Mouse (Mus musculus) MEL (cell line): Measurements from ENCODE around the gene Lactbl1.
A peak's percentile ranks its signal among the peaks of the same experiment; 100 is the strongest.

Experiments used
- CHD2 ChIP-seq: IDR thresholded peaks from 2 replicates; pipeline ENCODE4 v1.6.1; 2011; ENCODE audit warnings: low read length, improper control_type of control experiment
- CTCF ChIP-seq, 3 experiments: IDR thresholded peaks in 2 of 3; conservative IDR thresholded peaks in 1 of 3; 2 replicates each; pipeline ENCODE4 v1.5.1; 2011 to 2012; ENCODE audit warnings: low read length in 3 of 3, low read depth in 2 of 3, mild to moderate bottlenecking in 2 of 3, improper control_type of control experiment in 1 of 3, inconsistent platforms in 1 of 3, mixed read lengths in 1 of 3, moderate library complexity in 1 of 3; ENCODE audit not compliant: control insufficient read depth in 1 of 3, insufficient read depth in 1 of 3, poor library complexity in 1 of 3, severe bottlenecking in 1 of 3
- E2F4 ChIP-seq: IDR thresholded peaks from 2 replicates; pipeline ENCODE4 v1.6.1; 2011; ENCODE audit warnings: low read depth, low read length, improper control_type of control experiment, borderline replicate concordance
- GATA1 ChIP-seq: IDR thresholded peaks from 2 replicates; pipeline ENCODE4 v1.6.1; 2011; ENCODE audit warnings: low read depth, low read length, improper control_type of control experiment
- HCFC1 ChIP-seq: IDR thresholded peaks from 2 replicates; pipeline ENCODE4 v1.6.1; 2012; ENCODE audit warnings: low read depth, mild to moderate bottlenecking, inconsistent platforms, low read length, improper control_type of control experiment, moderate library complexity
- KAT2A ChIP-seq: conservative IDR thresholded peaks from 2 replicates; pipeline ENCODE4 v1.6.1; 2012; ENCODE audit warnings: low read depth, low read length, improper control_type of control experiment, inconsistent platforms
- MAFK ChIP-seq: IDR thresholded peaks from 2 replicates; pipeline ENCODE4 v1.6.1; 2011; ENCODE audit warnings: low read depth, mild to moderate bottlenecking, low read length, improper control_type of control experiment, borderline replicate concordance
- MAX ChIP-seq: IDR thresholded peaks from 2 replicates; pipeline ENCODE4 v1.6.1; 2011; ENCODE audit warnings: low read length, improper control_type of control experiment
- MEF2A ChIP-seq: IDR thresholded peaks from 2 replicates; pipeline ENCODE4 v1.6.1; 2014; ENCODE audit warnings: low read depth, mild to moderate bottlenecking, inconsistent platforms, low read length, improper control_type of control experiment; ENCODE audit not compliant: poor library complexity, insufficient replicate concordance, severe bottlenecking; ENCODE audit errors: extremely low read depth
- POLR2A ChIP-seq, 2 experiments: IDR thresholded peaks; 2 replicates each; pipeline ENCODE4 v1.6.1; 2011 to 2012; ENCODE audit warnings: low read length in 2 of 2, mild to moderate bottlenecking in 2 of 2, control low read depth in 1 of 2, improper control_type of control experiment in 1 of 2, low read depth in 1 of 2, moderate library complexity in 1 of 2; ENCODE audit not compliant: control insufficient read depth in 1 of 2, insufficient read depth in 1 of 2, poor library complexity in 1 of 2
- TAL1 ChIP-seq: IDR thresholded peaks from 2 replicates; pipeline ENCODE4 v1.6.1; 2012; ENCODE audit warnings: mild to moderate bottlenecking, inconsistent platforms, low read length, moderate library complexity, mixed read lengths
- UBTF ChIP-seq: IDR thresholded peaks from 2 replicates; pipeline ENCODE4 v1.6.1; 2012; ENCODE audit warnings: low read depth, mild to moderate bottlenecking, inconsistent platforms, low read length, improper control_type of control experiment, moderate library complexity, borderline replicate concordance; ENCODE audit not compliant: insufficient read depth
- ZNF384 ChIP-seq: IDR thresholded peaks from 2 replicates; pipeline ENCODE4 v1.6.1; 2012; ENCODE audit warnings: low read depth, mild to moderate bottlenecking, inconsistent platforms, low read length, improper control_type of control experiment

DNA sequence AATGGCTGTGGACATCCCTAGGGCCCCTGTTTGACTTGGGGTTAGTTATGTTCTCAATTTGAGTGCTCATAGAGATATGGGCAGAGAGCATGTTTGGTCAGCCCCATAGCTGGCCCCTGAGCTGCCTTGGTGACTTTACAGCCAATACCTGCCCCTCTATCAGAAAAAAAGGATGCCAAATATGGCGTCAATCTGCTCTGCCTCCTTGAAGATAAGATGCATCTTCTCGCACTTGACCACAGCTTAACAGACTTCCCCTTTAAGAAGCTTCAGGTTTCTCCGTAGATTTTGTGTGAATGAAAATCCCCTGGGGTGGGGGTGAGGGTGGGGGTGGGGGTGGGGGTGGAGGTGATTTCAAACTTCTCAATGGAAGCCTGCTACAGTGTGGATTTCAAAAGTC lies 35.5 kb downstream of the Lactbl1 start:
- TF ChIP-seq CTCF (IDR thresholded peaks at IDR 0.05 in 2 of 3, conservative IDR thresholded peaks at IDR 0.05 in 1 of 3; ENCODE audit: control insufficient read depth in 1 of 3, insufficient read depth in 1 of 3, low read depth in 2 of 3, low read length in 3 of 3, poor library complexity in 1 of 3, severe bottlenecking in 1 of 3), result no peak
- 0 out of 4 replicates have a peak, but pooled peaks of 1 of the 2 experiments have one; percentile 8 for TF ChIP-seq POLR2A (IDR thresholded peaks at IDR 0.05; ENCODE audit: control insufficient read depth in 1 of 2, insufficient read depth in 1 of 2, low read depth in 1 of 2, low read length in 2 of 2, poor library complexity in 1 of 2)
- no peak for TF ChIP-seq E2F4
- no peak for TF ChIP-seq HCFC1
- TF ChIP-seq ZNF384, result peak; percentile 80
- no peak for TF ChIP-seq MAFK
- TF ChIP-seq UBTF, result no peak
- peak; percentile 79 for TF ChIP-seq TAL1
- TF ChIP-seq GATA1, result peak; percentile 91
- TF ChIP-seq MEF2A, result peak; percentile 52; the same call in 1 of the 2 replicates
- no peak for TF ChIP-seq CHD2
- TF ChIP-seq MAX, result no peak
- no peak for TF ChIP-seq KAT2A
